Mouse (Mus musculus): ENCODE data around the gene Coil. TPM values are rescaled to one million over a fixed set of nuclear protein-coding genes. Genes with fewer than 3 reads are reported as not detected.

The Coil gene
- 1 to 10 TPM; 8.9 to 10.0 TPM for total RNA-seq (2021)
- long read RNA-seq, experiment 1, transcript Coil-201 (7 exons, 2,607 nt), result major isoform, 13 of 16 reads
- long read RNA-seq, experiment 1, partial matches to known transcripts, result 1 of 16 reads
- long read RNA-seq, experiment 1, other reads (novel, unspliced or antisense), result 2 of 16 reads
- long read RNA-seq, experiment 2, transcript Coil-201 (7 exons, 2,607 nt), result major isoform, 15 of 21 reads
- long read RNA-seq, experiment 2, partial matches to known transcripts, result 0 of 21 reads
- long read RNA-seq, experiment 2, other reads (novel, unspliced or antisense), result 6 of 21 reads

DNA sequence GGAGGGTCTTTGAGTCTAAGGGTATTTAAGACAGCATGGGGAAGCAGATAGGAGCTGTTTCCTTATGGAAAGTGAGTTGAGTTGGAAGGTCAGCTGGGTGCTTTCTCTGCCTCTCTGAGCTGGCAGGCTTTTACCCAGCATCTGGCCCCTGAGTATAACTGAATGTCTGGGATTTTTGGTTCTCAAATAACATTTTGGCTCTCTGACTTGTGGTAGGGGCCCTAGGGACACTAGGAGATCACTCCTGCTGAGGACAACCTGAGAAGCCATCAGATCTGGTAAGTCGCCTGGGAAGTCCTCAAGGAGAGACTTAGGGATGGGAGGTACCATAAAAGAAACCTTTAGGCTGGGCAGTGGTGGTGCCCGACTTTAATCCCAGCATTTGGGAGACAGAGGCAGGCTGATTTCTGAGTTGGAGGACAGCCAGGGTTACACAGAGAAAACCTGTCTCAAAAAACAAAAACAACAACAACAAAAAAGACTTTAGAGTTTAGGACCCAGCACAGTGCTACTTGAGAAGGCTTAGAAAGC lies at the start of gene Coil:
Gene Coil (plus strand): TSS at position 51 of the 531 bp plus-strand sequence.
- peak; percentile 33 to 35 for DNase-seq (ENCODE audit: low spot score in 2 of 2)

DNA sequence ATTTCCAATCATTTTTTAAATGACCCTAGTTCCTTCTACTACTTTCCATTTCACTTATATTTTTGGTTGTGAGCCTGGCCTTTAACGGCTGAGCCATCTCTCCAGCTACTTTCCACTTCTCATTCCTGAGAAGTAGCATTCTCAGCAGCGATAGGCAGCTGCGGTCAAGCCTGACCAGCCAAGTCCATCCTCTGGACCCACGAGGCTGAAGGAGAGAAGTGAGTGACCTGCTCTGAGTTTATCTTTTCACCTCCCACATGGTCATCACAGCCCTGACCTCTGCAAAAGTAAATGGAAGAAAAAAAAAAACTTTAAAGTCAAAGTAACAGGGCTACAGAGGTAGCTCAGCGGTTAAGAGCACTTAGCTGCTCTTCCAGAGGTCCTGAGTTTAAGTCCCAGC lies 43.5 kb upstream of the Coil start:
- no peak for DNase-seq (ENCODE audit: low spot score in 2 of 2)

GRCm38 (mm10) chr11:88931692-88932530 lies 38.1 kb upstream of the Coil start:
- DNase-seq (ENCODE audit: low spot score in 2 of 2), result no peak

- DNase-seq (ENCODE audit: low spot score in 2 of 2), result no peak
Observed at GRCm38 (mm10) chr11:88933030-88933429, 37.0 kb upstream of the Coil start.

GRCm38 (mm10) chr11:88934089-88935000 lies 35.7 kb upstream of the Coil start:
- DNase-seq (ENCODE audit: low spot score in 2 of 2), result no peak

- DNase-seq (ENCODE audit: low spot score in 2 of 2), result no peak
Observed at GRCm38 (mm10) chr11:88937886-88938285, 32.2 kb upstream of the Coil start.

GRCm38 (mm10) chr11:88938770-88939169 lies 31.3 kb upstream of the Coil start:
- DNase-seq (ENCODE audit: low spot score in 2 of 2), result no peak

GRCm38 (mm10) chr11:88939634-88940033 lies 30.4 kb upstream of the Coil start:
- DNase-seq (ENCODE audit: low spot score in 2 of 2), result no peak

DNA sequence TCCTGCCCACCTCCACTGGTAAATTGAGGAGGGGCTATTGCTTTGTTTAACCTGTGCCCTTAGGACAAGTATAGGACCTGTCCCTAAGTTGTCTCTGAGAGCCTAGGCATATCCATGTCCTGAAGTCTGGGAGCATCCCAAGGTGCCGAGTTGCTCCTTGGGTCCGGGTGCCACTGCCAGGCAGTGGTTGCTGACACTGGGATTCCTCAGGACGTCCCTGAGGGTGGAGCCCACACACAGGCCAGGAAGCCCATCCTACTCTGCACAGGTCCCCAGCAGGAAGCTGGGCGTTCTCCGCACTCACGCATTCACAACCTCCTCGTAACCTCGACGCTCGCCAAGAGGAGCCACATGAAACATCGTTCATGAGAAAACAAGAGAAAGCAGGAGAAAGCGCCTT lies 28.6 kb upstream of the Coil start:
- DNase-seq (ENCODE audit: low spot score in 2 of 2), result no peak

DNA sequence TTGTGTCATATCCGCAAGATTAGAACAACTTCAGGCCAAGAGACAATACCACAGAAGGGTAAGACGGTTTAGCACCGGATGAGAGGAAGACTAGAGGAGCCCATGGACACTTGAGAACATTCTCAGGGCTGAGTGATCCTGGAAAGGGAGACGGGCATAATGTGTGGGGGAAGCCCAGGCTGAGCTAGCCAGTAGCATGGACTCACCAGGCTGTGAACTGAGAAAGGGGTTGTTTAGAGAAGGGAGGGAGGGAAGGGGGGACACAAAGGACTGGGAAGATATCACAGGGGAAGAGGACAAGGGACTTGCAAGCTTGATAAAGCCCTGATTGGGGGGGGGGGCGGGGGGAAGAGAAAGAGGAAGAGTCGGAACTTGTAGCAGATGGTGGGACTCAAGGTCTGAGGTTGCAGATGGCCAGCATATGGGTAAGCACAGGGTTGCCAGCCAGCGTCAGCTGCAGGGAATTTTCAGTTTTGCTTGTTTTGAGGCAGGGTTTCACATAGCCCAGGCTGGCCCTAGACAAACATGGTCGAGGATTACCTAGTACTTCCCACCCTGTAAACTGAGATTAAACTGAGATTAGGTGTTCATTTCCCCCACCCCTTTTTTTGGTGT lies 24.0 kb upstream of the Coil start:
- no peak for DNase-seq (ENCODE audit: low spot score in 2 of 2)

GRCm38 (mm10) chr11:88948896-88949295 lies 21.2 kb upstream of the Coil start:
- no peak for DNase-seq (ENCODE audit: low spot score in 2 of 2)

- no peak for DNase-seq (ENCODE audit: low spot score in 2 of 2)
Observed at GRCm38 (mm10) chr11:88949802-88950639, 20.0 kb upstream of the Coil start.

- no peak for DNase-seq (ENCODE audit: low spot score in 2 of 2)
Observed at GRCm38 (mm10) chr11:88950640-88951250, 19.3 kb upstream of the Coil start.

DNA sequence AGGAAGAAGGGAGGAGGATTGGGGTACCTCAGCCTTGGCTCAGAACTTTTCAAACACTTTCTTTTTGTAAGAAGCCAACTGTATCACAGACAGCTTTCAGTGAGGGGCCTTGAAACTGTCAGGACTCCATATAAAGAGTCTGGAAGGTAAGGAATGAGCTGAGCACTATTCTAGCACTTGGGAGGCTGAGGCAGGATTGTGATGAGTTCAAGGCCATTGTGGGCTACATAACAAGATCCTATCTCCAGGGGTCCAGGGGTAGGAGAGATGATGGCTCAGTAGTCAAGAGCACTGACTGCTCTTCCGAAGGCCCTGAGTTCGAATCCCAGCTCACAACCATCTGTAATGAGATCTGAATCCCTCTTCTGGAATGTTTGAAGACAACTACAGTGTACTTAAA lies 18.5 kb upstream of the Coil start:
- DNase-seq (ENCODE audit: low spot score in 2 of 2), result no peak

- DNase-seq (ENCODE audit: low spot score in 2 of 2), result no peak
Observed at GRCm38 (mm10) chr11:88952117-88952516, 17.9 kb upstream of the Coil start.

GRCm38 (mm10) chr11:88953582-88953981 lies 16.5 kb upstream of the Coil start:
- no peak for DNase-seq (ENCODE audit: low spot score in 2 of 2)

DNA sequence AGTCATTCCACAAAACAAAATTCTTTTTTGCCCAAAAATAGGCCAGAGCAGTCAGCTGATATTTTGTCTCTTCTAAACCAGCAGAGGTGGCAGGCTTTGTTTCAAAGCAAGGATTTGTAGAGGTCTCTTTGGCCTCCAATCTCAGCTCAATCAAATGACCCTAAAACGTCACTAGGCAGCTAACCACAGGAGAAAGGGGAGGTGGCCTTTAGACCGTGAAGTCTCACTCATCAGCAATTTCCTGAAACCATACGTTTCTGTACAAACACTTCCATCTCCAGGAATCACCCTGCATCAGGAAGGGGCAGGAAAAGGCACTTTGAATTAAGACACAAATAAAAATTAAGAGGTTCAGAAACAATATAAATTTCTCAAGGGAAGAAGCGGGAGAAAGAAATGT lies 15.2 kb upstream of the Coil start:
- DNase-seq (ENCODE audit: low spot score in 2 of 2), result no peak

DNA sequence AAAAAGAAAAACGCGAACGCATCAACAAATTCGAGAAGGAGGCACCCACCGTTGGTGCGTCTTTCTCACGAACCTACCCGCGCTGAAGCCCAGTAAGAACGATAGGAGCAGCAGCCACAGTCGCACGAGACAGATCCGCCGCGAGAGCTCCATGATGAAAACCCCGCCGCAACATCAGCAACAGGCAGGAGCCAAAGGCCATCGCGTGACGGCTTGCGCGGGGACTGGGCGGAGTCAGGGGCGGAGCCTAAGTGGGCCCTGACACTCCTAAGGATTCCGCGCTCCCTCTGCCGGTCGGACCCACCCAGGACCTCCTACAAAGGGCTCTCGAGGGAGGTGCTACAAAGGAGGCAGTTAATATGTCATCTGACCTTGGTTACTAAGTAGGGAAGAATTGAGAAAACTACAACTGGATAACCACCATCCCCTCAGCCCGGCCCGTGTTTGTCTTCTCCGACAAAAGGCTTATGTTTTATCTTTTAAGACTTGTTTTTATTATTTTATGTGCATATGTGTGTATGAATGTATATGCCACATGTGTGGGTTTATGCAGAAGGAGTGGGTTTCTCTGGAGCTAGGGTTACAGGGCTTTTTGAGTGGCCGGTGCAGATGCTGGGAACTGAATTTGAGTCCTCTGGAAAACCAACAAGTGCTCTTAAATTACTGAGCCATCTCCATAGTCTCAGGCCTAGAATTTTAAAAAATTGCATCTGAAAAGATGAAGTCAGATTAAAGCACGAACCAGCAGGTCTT lies 14.7 kb upstream of the Coil start, which contains the start of gene Scpep1:
Gene Scpep1 (minus strand): TSS at position 249 of the 753 bp plus-strand sequence.
- DNase-seq (ENCODE audit: low spot score in 2 of 2), result peak; percentile 91 to 98

GRCm38 (mm10) chr11:88958851-88959250 lies 11.2 kb upstream of the Coil start:
- DNase-seq (ENCODE audit: low spot score in 2 of 2), result no peak
